Mouse (Mus musculus): Measurements from ENCODE around the gene Ptpra. TPM values are rescaled to one million over a fixed set of nuclear protein-coding genes. Genes with fewer than 3 reads are reported as not detected.

Gene Ptpra
- polyA plus RNA-seq, 1 experiment = 1.2 TPM

DNA sequence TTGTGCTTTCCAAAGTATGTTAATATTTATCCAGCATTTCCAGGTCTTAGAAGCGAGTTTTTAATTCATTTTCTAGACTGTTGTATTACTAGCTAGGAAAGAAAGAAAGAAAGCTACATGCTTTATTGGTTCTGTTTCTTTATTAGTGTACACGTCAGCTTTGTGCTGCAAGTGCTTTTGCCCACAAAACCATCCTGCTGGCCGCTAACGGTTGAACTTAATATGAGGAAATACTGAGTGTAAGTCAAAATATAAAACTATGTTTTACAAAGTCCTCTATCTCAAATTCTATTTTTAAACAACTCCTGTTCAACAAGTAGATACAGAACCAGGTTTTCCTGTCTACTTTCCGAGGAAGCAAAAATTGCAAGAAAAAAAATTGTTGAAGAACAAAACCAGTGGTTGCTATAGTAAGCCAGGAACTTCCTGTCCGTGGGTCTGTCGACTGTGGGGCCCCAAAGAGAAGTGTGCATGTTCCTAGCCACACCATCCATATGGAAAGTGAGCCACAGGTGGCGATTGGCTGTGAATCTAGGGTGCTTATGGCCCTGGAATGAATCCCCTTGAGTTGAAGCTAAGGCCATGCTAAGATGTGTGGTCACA, 22.9 kb downstream of the Ptpra start:
- no peak overlapping the region for H3K4me3 ChIP-seq (replicated peaks)
- H3K4me1 ChIP-seq (ENCODE audit: control insufficient read depth) = peaks cover 32% of the 10 kb centered on the region
- H3K36me3 ChIP-seq (ENCODE audit: control insufficient read depth) = peaks cover 11% of the 10 kb centered on the region
- TF ChIP-seq TAL1 (IDR thresholded peaks at IDR 0.05; ENCODE audit: low read length) = no peak
- TF ChIP-seq GATA1 (IDR thresholded peaks at IDR 0.05; ENCODE audit: low read length) = no peak
- H3K9me3 ChIP-seq (ENCODE audit: control insufficient read depth, low read length) = no peaks in the 10 kb centered on the region
- no peaks in the 10 kb centered on the region for H3K27me3 ChIP-seq (ENCODE audit: control insufficient read depth)

DNA sequence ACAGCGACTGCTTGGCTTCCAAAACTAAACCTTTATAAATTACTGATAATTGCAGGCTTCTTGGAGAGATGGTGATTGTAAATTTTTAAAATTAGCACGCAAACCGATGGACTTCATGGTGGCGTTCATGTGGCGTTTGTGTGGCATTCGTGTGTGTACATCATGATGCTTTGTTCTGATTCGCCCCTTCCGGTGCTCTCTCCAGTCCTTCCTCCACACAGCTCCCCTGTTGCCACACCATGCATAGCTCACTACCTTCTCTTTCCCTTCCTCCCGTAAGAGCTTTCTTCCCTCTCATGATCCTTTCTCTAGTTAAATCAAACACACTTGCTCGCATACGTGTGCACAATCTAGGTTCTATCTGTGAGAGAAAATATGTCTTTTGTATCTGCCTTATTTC, 25.7 kb downstream of the Ptpra start:
- no peak overlapping the region for H3K4me3 ChIP-seq (replicated peaks)
- H3K4me1 ChIP-seq (ENCODE audit: control insufficient read depth) = peaks cover 5% of the 10 kb centered on the region
- peaks cover 6% of the 10 kb centered on the region for H3K36me3 ChIP-seq (ENCODE audit: control insufficient read depth)
- no peak for TF ChIP-seq TAL1 (IDR thresholded peaks at IDR 0.05; ENCODE audit: low read length)
- TF ChIP-seq GATA1 (IDR thresholded peaks at IDR 0.05; ENCODE audit: low read length) = no peak
- H3K9me3 ChIP-seq (ENCODE audit: control insufficient read depth, low read length) = no peaks in the 10 kb centered on the region
- H3K27me3 ChIP-seq (ENCODE audit: control insufficient read depth) = no peaks in the 10 kb centered on the region

DNA sequence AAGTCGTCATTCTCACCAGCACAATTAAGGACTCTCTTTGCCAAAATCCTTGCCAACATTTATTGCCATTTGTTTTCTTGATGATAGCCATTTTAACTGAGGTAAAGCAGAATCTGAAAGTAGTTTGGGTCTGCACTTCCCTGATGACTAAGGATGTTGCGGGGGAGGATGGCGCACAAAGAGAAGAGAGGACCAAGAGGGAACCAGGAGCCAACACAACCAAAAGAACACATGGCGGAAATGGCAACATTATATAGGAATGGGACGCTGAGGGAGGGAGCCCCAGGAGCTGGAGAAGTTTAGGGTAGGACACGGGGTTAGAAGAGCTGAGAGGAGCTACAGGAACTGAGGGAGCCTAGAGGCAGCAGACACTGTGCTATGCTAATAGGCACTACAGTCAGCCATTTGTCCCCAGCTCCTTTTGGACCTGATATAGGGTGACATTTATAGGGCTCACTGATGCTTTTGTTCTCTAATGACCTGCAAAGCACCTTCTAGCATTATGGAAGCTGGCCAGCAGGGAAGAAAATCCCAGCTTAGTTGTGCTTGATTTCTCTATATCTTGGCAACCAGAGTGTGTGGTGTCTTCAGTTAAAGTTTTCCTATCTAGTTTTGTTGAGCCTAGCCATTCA, 26.7 kb downstream of the Ptpra start:
- Histone ChIP-seq H3K36me3 (ENCODE audit: control insufficient read depth) (peaks cover 6% of the 10 kb centered on the region), H3K4me3 (replicated peaks) (no peak overlapping the region), H3K9me3 (ENCODE audit: control insufficient read depth, low read length) (no peaks in the 10 kb centered on the region), H3K27me3 (ENCODE audit: control insufficient read depth) (no peaks in the 10 kb centered on the region), H3K4me1 (ENCODE audit: control insufficient read depth) (peaks cover 4% of the 10 kb centered on the region)
- TF ChIP-seq GATA1 (IDR thresholded peaks at IDR 0.05; ENCODE audit: low read length) (no peak), TAL1 (IDR thresholded peaks at IDR 0.05; ENCODE audit: low read length) (no peak)

DNA sequence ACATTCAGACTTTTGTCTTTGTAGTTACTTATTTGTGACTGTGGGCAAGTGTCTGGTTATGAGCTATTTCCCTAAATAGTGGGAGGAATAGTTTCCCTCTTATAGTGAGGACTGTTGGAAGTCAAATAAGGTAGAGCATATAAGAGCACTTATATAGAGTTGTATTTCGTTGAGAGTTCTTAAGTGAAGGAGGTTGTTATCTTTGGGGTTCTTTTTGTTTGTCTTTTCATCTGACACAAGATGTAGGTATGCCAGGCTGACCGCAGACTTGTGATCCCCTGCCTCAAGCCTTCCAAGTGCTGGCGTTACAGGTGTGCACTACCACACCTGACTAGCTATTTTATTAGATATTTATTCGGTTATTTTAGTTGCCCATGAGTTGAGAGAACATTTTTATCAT, 32.1 kb downstream of the Ptpra start:
- peaks cover 3% of the 10 kb centered on the region for H3K36me3 ChIP-seq (ENCODE audit: control insufficient read depth)
- no peak overlapping the region for H3K4me3 ChIP-seq (replicated peaks)
- H3K4me1 ChIP-seq (ENCODE audit: control insufficient read depth) = peaks cover 2% of the 10 kb centered on the region; the same call in 1 of the 2 replicates
- no peaks in the 10 kb centered on the region for H3K9me3 ChIP-seq (ENCODE audit: control insufficient read depth, low read length)
- no peaks in the 10 kb centered on the region for H3K27me3 ChIP-seq (ENCODE audit: control insufficient read depth)
- TF ChIP-seq GATA1 (IDR thresholded peaks at IDR 0.05; ENCODE audit: low read length) = no peak
- TF ChIP-seq TAL1 (IDR thresholded peaks at IDR 0.05; ENCODE audit: low read length) = no peak

DNA sequence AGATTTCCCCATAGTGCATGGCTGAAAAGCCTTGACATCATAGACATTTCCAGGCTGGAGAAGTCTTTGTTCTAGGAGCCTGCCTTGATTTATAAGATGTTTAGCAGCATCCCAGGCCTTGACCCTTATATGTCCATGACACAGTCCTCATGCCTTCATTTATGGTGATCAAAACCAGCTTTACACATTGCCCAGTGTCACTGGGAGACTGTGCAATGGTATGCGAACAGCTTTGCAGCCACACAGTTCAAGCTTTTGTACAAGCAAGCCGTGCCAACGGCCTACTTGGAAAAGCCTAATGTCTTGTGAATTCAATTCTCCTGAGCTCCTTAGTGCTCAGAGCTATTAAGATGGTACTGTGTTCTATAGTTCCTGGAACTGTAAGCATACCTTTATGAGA, 32.6 kb downstream of the Ptpra start:
- no peaks in the 10 kb centered on the region for H3K27me3 ChIP-seq (ENCODE audit: control insufficient read depth)
- peaks cover 1% of the 10 kb centered on the region for H3K36me3 ChIP-seq (ENCODE audit: control insufficient read depth)
- H3K9me3 ChIP-seq (ENCODE audit: control insufficient read depth, low read length) = no peaks in the 10 kb centered on the region
- TF ChIP-seq GATA1 (IDR thresholded peaks at IDR 0.05; ENCODE audit: low read length) (no peak), TAL1 (IDR thresholded peaks at IDR 0.05; ENCODE audit: low read length) (no peak)
- H3K4me1 ChIP-seq (ENCODE audit: control insufficient read depth) = peaks cover 2% of the 10 kb centered on the region; the same call in 1 of the 2 replicates
- no peak overlapping the region for H3K4me3 ChIP-seq (replicated peaks)

DNA sequence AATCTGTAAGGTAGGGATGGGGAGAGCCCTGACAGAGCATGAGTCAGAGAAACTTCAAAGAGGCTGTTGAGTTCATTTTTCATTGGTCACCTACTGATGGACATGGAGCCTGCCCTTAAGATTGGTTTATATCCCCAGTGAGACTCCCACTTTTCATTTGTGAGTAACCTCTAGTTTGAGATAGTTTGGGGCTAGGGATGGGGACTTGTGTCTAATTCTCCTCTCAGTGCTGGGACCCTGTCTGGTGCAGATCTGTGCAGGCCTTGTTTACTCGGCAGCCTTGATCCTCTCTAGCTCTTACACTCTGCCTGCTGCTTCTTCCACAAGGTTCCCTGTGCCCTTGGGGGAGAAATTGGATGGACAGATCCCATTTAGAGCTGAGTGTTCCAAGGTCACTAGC, 34.1 kb downstream of the Ptpra start:
- Histone ChIP-seq H3K4me3 (replicated peaks) (no peak overlapping the region), H3K36me3 (ENCODE audit: control insufficient read depth) (no peaks in the 10 kb centered on the region; the same call in 1 of the 2 replicates), H3K9me3 (ENCODE audit: control insufficient read depth, low read length) (no peaks in the 10 kb centered on the region), H3K27me3 (ENCODE audit: control insufficient read depth) (no peaks in the 10 kb centered on the region), H3K4me1 (ENCODE audit: control insufficient read depth) (peaks cover 2% of the 10 kb centered on the region; the same call in 1 of the 2 replicates)
- TF ChIP-seq TAL1 (IDR thresholded peaks at IDR 0.05; ENCODE audit: low read length) = no peak
- TF ChIP-seq GATA1 (IDR thresholded peaks at IDR 0.05; ENCODE audit: low read length) = no peak

DNA sequence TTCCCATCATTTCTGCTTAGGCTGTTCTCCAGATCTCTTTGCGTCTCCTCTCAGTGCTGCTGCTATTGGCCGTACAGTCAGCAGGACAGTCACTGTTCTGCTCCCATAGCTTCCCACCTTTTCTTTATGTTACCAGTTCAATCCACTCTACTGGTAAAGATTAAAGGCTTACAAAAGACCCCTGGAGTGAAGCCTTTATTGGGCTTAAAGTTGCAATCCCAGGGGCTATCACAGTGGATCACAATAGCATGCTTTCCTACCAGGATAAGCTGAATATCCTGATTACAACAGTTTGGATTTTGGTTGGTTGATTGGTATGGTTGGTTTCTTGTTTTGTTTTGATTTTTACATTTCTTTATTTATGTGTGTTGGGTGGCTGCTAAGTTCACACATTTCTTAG, 37.9 kb downstream of the Ptpra start:
- Histone ChIP-seq H3K4me1 (ENCODE audit: control insufficient read depth) (peaks cover 8% of the 10 kb centered on the region; the same call in 1 of the 2 replicates), H3K4me3 (replicated peaks) (no peak overlapping the region), H3K9me3 (ENCODE audit: control insufficient read depth, low read length) (peaks cover 6% of the 10 kb centered on the region), H3K36me3 (ENCODE audit: control insufficient read depth) (peaks cover 1% of the 10 kb centered on the region), H3K27me3 (ENCODE audit: control insufficient read depth) (no peaks in the 10 kb centered on the region)
- TF ChIP-seq GATA1 (IDR thresholded peaks at IDR 0.05; ENCODE audit: low read length) = no peak
- TF ChIP-seq TAL1 (IDR thresholded peaks at IDR 0.05; ENCODE audit: low read length) = no peak

DNA sequence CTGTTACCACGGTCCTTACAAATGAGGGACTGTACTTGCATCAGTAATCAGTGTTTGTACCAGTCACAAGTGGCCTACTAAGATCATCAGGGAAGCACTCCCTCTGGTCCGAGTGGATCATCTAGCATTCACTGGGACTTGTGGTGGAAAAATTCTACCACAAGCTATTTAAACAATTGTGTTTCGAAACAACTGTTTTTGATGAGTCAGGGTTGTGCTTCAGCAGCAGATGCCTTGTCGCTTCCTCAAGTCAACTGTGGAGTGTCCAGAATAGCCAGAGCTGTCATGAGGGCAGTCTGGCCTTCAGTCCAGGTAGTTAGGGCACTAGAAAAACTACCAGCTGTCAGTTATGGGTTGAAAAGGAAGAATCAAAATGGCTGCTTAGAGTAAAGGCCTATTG, 38.5 kb downstream of the Ptpra start:
- Histone ChIP-seq H3K36me3 (ENCODE audit: control insufficient read depth) (peaks cover 3% of the 10 kb centered on the region), H3K4me1 (ENCODE audit: control insufficient read depth) (peaks cover 8% of the 10 kb centered on the region; the same call in 1 of the 2 replicates), H3K27me3 (ENCODE audit: control insufficient read depth) (no peaks in the 10 kb centered on the region), H3K4me3 (replicated peaks) (no peak overlapping the region), H3K9me3 (ENCODE audit: control insufficient read depth, low read length) (peaks cover 8% of the 10 kb centered on the region)
- TF ChIP-seq TAL1 (IDR thresholded peaks at IDR 0.05; ENCODE audit: low read length) (no peak), GATA1 (IDR thresholded peaks at IDR 0.05; ENCODE audit: low read length) (no peak)

DNA sequence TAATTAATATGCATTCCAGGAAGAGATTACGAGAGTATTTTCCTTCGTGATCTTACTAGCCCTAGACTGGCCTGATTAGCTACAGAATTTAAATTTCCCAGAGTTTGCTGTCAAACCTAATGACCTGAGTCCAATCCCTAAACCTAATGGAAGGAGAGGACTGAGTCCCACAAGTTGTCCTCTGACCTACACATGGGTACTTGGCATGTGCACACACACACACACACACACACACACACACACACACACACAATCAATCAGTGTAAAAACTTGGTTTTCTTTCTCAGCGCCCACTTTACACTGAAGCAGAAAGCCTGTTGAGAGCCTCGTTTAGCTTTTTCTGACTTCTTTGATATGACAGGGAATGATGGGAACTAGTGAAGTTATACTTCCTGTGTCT, 41.1 kb downstream of the Ptpra start:
- Histone ChIP-seq H3K9me3 (ENCODE audit: control insufficient read depth, low read length) (peaks cover 8% of the 10 kb centered on the region), H3K4me3 (replicated peaks) (no peak overlapping the region), H3K27me3 (ENCODE audit: control insufficient read depth) (no peaks in the 10 kb centered on the region), H3K4me1 (ENCODE audit: control insufficient read depth) (peaks cover 27% of the 10 kb centered on the region), H3K36me3 (ENCODE audit: control insufficient read depth) (peaks cover 6% of the 10 kb centered on the region)
- no peak for TF ChIP-seq GATA1 (IDR thresholded peaks at IDR 0.05; ENCODE audit: low read length)
- no peak for TF ChIP-seq TAL1 (IDR thresholded peaks at IDR 0.05; ENCODE audit: low read length)
